Mouse (Mus musculus) granulocyte monocyte progenitor cell, adult 5-6 weeks (primary cell): ENCODE measurements around the gene Slc34a1. TPM values are rescaled to one million over a fixed set of nuclear protein-coding genes. Genes with fewer than 3 reads are reported as not detected.
A peak's percentile ranks its signal among the peaks of the same experiment; 100 is the strongest.

ENCODE experiments used
- ATAC-seq: replicated peaks from 2 replicates; pipeline ENCODE4 v1.8.0; 2016; ENCODE audit warnings: mild to moderate bottlenecking, moderate TSS enrichment, inconsistent platforms; ENCODE audit not compliant: poor library complexity, severe bottlenecking
- total RNA-seq, 2 experiments: library from RNA; stranded (forward) in 1 of 2; stranded (reverse) in 1 of 2; fragments of 200-712, 200-1000 nt in 1 of 2; fragments of >200 nt in 1 of 2; fragmentation: Nextera tagmentation in 1 of 2; gene quantifications; 2 replicates each; pipeline ENCODE4 v1.2.3; 2014 to 2017

Gene Slc34a1
- total RNA-seq, 2 experiments from 2014 or later = not detected

- ATAC-seq = peak; percentile 41
Observed at GRCm38 (mm10) chr13:55465184-55465583, 67.2 kb downstream of the Slc34a1 start.

Other genes starting within 250 kb of the Slc34a1 start
- not detected in 2 replicates for gene Fgfr4, start 245.5 kb upstream of the Slc34a1 start, total RNA-seq (2014; fragmentation: Nextera tagmentation)
- gene Fgfr4, start 245.5 kb upstream of the Slc34a1 start, total RNA-seq (2017) = not detected in 2 replicates
- 105 and 147 TPM in 2 replicates for gene Nsd1, start 188.4 kb upstream of the Slc34a1 start, total RNA-seq (2014; fragmentation: Nextera tagmentation)
- gene Nsd1, start 188.4 kb upstream of the Slc34a1 start, total RNA-seq (2017) = 84.2 and 93.6 TPM in 2 replicates
- 248 and 296 TPM in 2 replicates for gene Prelid1, start 77.7 kb upstream of the Slc34a1 start, total RNA-seq (2014; fragmentation: Nextera tagmentation)
- gene Prelid1, start 77.7 kb upstream of the Slc34a1 start, total RNA-seq (2017) = 111 and 115 TPM in 2 replicates
- 87.6 and 100 TPM in 2 replicates for gene Rab24, start 76.2 kb upstream of the Slc34a1 start, total RNA-seq (2014; fragmentation: Nextera tagmentation)
- gene Rab24, start 76.2 kb upstream of the Slc34a1 start, total RNA-seq (2017) = 34.3 and 37.4 TPM in 2 replicates
- 1.3 and 2.0 TPM in 2 replicates for gene Mxd3, start 68.4 kb upstream of the Slc34a1 start, total RNA-seq (2014; fragmentation: Nextera tagmentation)
- gene Mxd3, start 68.4 kb upstream of the Slc34a1 start, total RNA-seq (2017) = 3.8 and 4.7 TPM in 2 replicates
- 150 and 177 TPM in 2 replicates for gene Lman2, start 35.4 kb upstream of the Slc34a1 start, total RNA-seq (2014; fragmentation: Nextera tagmentation)
- 128 and 145 TPM in 2 replicates for gene Lman2, start 35.4 kb upstream of the Slc34a1 start, total RNA-seq (2017)
- 12.8 and 16.4 TPM in 2 replicates for gene Rgs14, start 28.5 kb upstream of the Slc34a1 start, total RNA-seq (2014; fragmentation: Nextera tagmentation)
- gene Rgs14, start 28.5 kb upstream of the Slc34a1 start, total RNA-seq (2017) = 7.0 and 8.8 TPM in 2 replicates
- not detected in 2 replicates for gene Pfn3, start 17.0 kb downstream of the Slc34a1 start, total RNA-seq (2014; fragmentation: Nextera tagmentation)
- gene Pfn3, start 17.0 kb downstream of the Slc34a1 start, total RNA-seq (2017) = not detected in 2 replicates
- gene F12, start 28.6 kb downstream of the Slc34a1 start, total RNA-seq (2014; fragmentation: Nextera tagmentation) = not detected in 2 replicates
- gene F12, start 28.6 kb downstream of the Slc34a1 start, total RNA-seq (2017) = not detected in 2 replicates
- 56.7 and 62.4 TPM in 2 replicates for gene Grk6, start 46.9 kb downstream of the Slc34a1 start, total RNA-seq (2014; fragmentation: Nextera tagmentation)
- gene Grk6, start 46.9 kb downstream of the Slc34a1 start, total RNA-seq (2017) = 64.8 and 67.5 TPM in 2 replicates
- gene Prr7, start 66.1 kb downstream of the Slc34a1 start, total RNA-seq (2014; fragmentation: Nextera tagmentation) = 1.9 TPM in 1 of 2 replicates, not detected in the other
- 1.6 TPM in 1 of 2 replicates, not detected in the other for gene Prr7, start 66.1 kb downstream of the Slc34a1 start, total RNA-seq (2017)
- 0.19 and 1.4 TPM in 2 replicates for gene Dbn1, start 89.9 kb downstream of the Slc34a1 start, total RNA-seq (2014; fragmentation: Nextera tagmentation)
- gene Dbn1, start 89.9 kb downstream of the Slc34a1 start, total RNA-seq (2017) = 1.6 and 1.9 TPM in 2 replicates
- gene Pdlim7, start 115.5 kb downstream of the Slc34a1 start, total RNA-seq (2014; fragmentation: Nextera tagmentation) = 10.2 and 23.3 TPM in 2 replicates
- 4.1 and 5.7 TPM in 2 replicates for gene Pdlim7, start 115.5 kb downstream of the Slc34a1 start, total RNA-seq (2017)
- 26.2 and 59.4 TPM in 2 replicates for gene Dok3, start 131.1 kb downstream of the Slc34a1 start, total RNA-seq (2014; fragmentation: Nextera tagmentation)
- gene Dok3, start 131.1 kb downstream of the Slc34a1 start, total RNA-seq (2017) = 32.7 and 40.6 TPM in 2 replicates
- gene Ddx41, start 138.5 kb downstream of the Slc34a1 start, total RNA-seq (2014; fragmentation: Nextera tagmentation) = 54.4 and 69.5 TPM in 2 replicates
- gene Ddx41, start 138.5 kb downstream of the Slc34a1 start, total RNA-seq (2017) = 73.7 and 81.8 TPM in 2 replicates
- 36.0 and 59.5 TPM in 2 replicates for gene Fam193b, start 172.9 kb downstream of the Slc34a1 start, total RNA-seq (2014; fragmentation: Nextera tagmentation)
- 28.4 and 31.9 TPM in 2 replicates for gene Fam193b, start 172.9 kb downstream of the Slc34a1 start, total RNA-seq (2017)
- 117 and 127 TPM in 2 replicates for gene Tmed9, start 175.5 kb downstream of the Slc34a1 start, total RNA-seq (2014; fragmentation: Nextera tagmentation)
- gene Tmed9, start 175.5 kb downstream of the Slc34a1 start, total RNA-seq (2017) = 229 and 241 TPM in 2 replicates
- 10.8 and 15.3 TPM in 2 replicates for gene B4galt7, start 201.7 kb downstream of the Slc34a1 start, total RNA-seq (2014; fragmentation: Nextera tagmentation)
- 14.0 and 18.1 TPM in 2 replicates for gene B4galt7, start 201.7 kb downstream of the Slc34a1 start, total RNA-seq (2017)
- gene Caml, start 224.8 kb downstream of the Slc34a1 start, total RNA-seq (2014; fragmentation: Nextera tagmentation) = 33.9 and 46.9 TPM in 2 replicates
- gene Caml, start 224.8 kb downstream of the Slc34a1 start, total RNA-seq (2017) = 33.0 and 49.9 TPM in 2 replicates
- gene Ddx46, start 236.8 kb downstream of the Slc34a1 start, total RNA-seq (2014; fragmentation: Nextera tagmentation) = 57.5 and 73.9 TPM in 2 replicates
- gene Ddx46, start 236.8 kb downstream of the Slc34a1 start, total RNA-seq (2017) = 113 and 128 TPM in 2 replicates